Mouse (Mus musculus) embryonic facial prominence, embryonic 12.5 days (tissue): Measurements from ENCODE around the gene Psen1. TPM values are rescaled to one million over a fixed set of nuclear protein-coding genes. Genes with fewer than 3 reads are reported as not detected.
A peak's percentile ranks its signal among the peaks of the same experiment; 100 is the strongest.

Experiments used
- ATAC-seq: fragments of 200-750 bp; cut with Nextera tagmentation; 2 replicates; pipeline ENCODE4 v1.8.0; 2017; ENCODE audit not compliant: insufficient number of reproducible peaks, insufficient read depth, low FRiP score, low TSS enrichment
- H3K27ac ChIP-seq: fragments of 300-500 bp; sonication (generic); 2 replicates; pipeline ENCODE4 v1.5.1; 2016; ENCODE audit warnings: mild to moderate bottlenecking
- H3K27me3 ChIP-seq: fragments of 300-500 bp; sonication (generic); 2 replicates; pipeline ENCODE4 v1.6.1; 2016; ENCODE audit warnings: mild to moderate bottlenecking, moderate library complexity
- H3K36me3 ChIP-seq: fragments of 300-500 bp; sonication (generic); 2 replicates; pipeline ENCODE4 v1.6.1; 2016; ENCODE audit warnings: mild to moderate bottlenecking
- H3K4me1 ChIP-seq: fragments of 300-500 bp; sonication (generic); 2 replicates; pipeline ENCODE4 v1.6.1; 2016
- H3K4me2 ChIP-seq: fragments of 300-500 bp; sonication (generic); replicated peaks from 2 replicates; pipeline ENCODE4 v1.6.1; 2016; ENCODE audit warnings: mild to moderate bottlenecking, moderate library complexity
- H3K4me3 ChIP-seq: fragments of 300-500 bp; sonication (generic); 2 replicates; pipeline ENCODE4 v1.5.1; 2016; ENCODE audit warnings: mild to moderate bottlenecking
- H3K9ac ChIP-seq: fragments of 300-500 bp; sonication (generic); 2 replicates; pipeline ENCODE4 v1.6.1; 2016; ENCODE audit warnings: mild to moderate bottlenecking, moderate library complexity
- H3K9me3 ChIP-seq: fragments of 300-500 bp; sonication (generic); 2 replicates; pipeline ENCODE4 v1.6.1; 2016; ENCODE audit warnings: mild to moderate bottlenecking, moderate library complexity
- WGBS: fragments of 180-500 bp; shearing (Covaris S2); methylation state at CpG from one replicate; pipeline ENCODE4 v1.1.7; 2016; 5-methylcytosine and 5-hydroxymethylcytosine counted together
- polyA plus RNA-seq: library from polyadenylated mRNA; unstranded; fragments of >200 nt; fragmentation: Nextera tagmentation; extraction: Ambion mirVana; gene quantifications from 2 replicates; pipeline ENCODE4 v1.2.1, GENCODE M21; 2016

Psen1 gene
- polyA plus RNA-seq, 1 experiment from 2014 or later, result 64.2 TPM

DNA sequence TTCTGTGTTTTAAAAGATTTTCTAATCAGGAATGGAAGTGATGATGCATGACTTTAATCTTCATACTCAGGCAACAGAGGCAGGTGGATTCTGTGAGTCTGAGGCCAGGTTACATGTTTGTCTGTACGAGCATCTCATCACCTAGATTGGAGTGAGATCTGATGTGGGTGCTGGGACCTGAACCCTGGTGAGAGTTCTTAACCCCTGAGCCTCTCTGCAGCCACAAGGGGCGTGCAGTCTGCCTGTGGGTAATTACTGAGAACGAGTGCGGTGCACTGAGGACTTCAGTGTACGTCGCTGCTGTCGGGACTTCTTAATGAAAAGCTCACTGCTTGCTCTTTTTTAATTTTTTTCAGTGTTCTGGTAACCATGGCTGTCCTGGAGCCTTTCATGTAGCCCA, 13.7 kb downstream of the Psen1 start:
- ATAC-seq, result no peak

DNA sequence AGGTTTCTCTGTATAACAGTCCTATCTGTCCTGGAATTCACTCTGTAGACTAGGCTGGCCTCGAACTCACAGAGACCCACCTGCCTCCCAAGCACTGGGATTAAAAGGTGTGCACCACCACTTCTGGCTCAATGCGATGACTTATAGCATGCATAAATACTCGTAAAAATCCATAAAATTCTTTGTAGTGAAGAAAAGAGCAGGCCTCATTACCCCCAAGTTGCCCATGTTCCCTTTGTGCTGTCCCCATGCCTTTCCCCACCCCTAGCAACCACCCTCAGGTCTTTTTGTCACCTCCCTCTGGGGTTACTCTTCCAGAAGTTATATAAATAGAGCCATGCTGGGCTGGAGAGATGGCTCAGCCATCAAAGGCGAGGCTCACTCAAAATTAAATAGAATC, 14.8 kb downstream of the Psen1 start:
- no peak overlapping the region for H3K4me3 ChIP-seq
- WGBS, result 84% methylated on average over 4 of the region's 4 CpGs
- no peak for ATAC-seq
- no peak overlapping the region for H3K4me2 ChIP-seq
- H3K9me3 ChIP-seq, result no peaks in the 10 kb centered on the region
- H3K4me1 ChIP-seq, result no peaks in the 10 kb centered on the region
- no peak overlapping the region for H3K27ac ChIP-seq
- H3K9ac ChIP-seq, result no peak overlapping the region
- H3K36me3 ChIP-seq, result peaks cover 23% of the 10 kb centered on the region
- no peaks in the 10 kb centered on the region for H3K27me3 ChIP-seq

More for the DNA sequence above, 13.7 kb downstream of the Psen1 start:
- Histone ChIP-seq H3K4me3 (no peak overlapping the region), H3K4me2 (no peak overlapping the region), H3K27me3 (no peaks in the 10 kb centered on the region), H3K9ac (no peak overlapping the region), H3K36me3 (peaks cover 23% of the 10 kb centered on the region), H3K9me3 (no peaks in the 10 kb centered on the region), H3K4me1 (no peaks in the 10 kb centered on the region), H3K27ac (no peak overlapping the region)
- 86% methylated on average over 7 of the region's 7 CpGs for WGBS

DNA sequence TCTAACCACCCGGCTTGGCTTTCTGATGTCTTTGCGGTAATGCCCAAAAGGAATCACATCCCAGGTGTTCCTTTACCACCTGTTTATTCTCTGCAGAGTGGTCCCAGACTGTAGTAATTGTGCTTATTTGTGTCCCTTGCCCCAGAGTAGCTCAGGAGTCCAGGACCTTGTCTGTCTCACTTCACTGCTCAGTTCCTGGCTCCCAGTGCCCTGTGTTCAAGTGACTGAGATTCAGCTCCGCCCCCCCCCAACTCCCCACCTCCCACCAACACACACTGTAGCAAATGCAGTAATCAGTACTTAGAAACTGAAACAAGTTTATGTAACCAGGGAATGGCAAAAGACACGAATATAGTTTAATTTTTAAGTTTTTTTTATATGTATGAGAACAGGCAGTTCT, 19.0 kb downstream of the Psen1 start:
- WGBS, result 89% methylated on average over 4 of the region's 4 CpGs
- ATAC-seq, result no peak
- Histone ChIP-seq H3K27me3 (no peaks in the 10 kb centered on the region), H3K4me1 (no peaks in the 10 kb centered on the region), H3K27ac (no peak overlapping the region), H3K4me3 (no peak overlapping the region), H3K4me2 (no peak overlapping the region), H3K36me3 (peaks cover 13% of the 10 kb centered on the region; the same call in 1 of the 2 replicates), H3K9ac (no peak overlapping the region), H3K9me3 (no peaks in the 10 kb centered on the region)

GRCm38 (mm10) chr12:83708160-83709092, 20.5 kb downstream of the Psen1 start:
- no peak overlapping the region for H3K27ac ChIP-seq
- no peaks in the 10 kb centered on the region for H3K27me3 ChIP-seq
- ATAC-seq, result no peak
- H3K36me3 ChIP-seq, result peaks cover 25% of the 10 kb centered on the region; the same call in 1 of the 2 replicates
- H3K4me2 ChIP-seq, result no peak overlapping the region
- no peaks in the 10 kb centered on the region for H3K9me3 ChIP-seq
- H3K4me3 ChIP-seq, result no peak overlapping the region
- no peak overlapping the region for H3K9ac ChIP-seq
- WGBS, result 89% methylated on average over 7 of the region's 7 CpGs
- H3K4me1 ChIP-seq, result no peaks in the 10 kb centered on the region

GRCm38 (mm10) chr12:83709934-83710333, 22.0 kb downstream of the Psen1 start:
- H3K9ac ChIP-seq, result no peak overlapping the region
- WGBS, result 94% methylated on average over 2 of the region's 2 CpGs
- H3K36me3 ChIP-seq, result peaks cover 27% of the 10 kb centered on the region
- H3K27ac ChIP-seq, result no peak overlapping the region
- H3K4me1 ChIP-seq, result no peaks in the 10 kb centered on the region
- no peaks in the 10 kb centered on the region for H3K27me3 ChIP-seq
- ATAC-seq, result no peak
- no peak overlapping the region for H3K4me3 ChIP-seq
- H3K4me2 ChIP-seq, result no peak overlapping the region
- H3K9me3 ChIP-seq, result no peaks in the 10 kb centered on the region

- H3K27ac ChIP-seq, result no peak overlapping the region
- 51% methylated on average over 2 of the region's 2 CpGs for WGBS
- H3K4me1 ChIP-seq, result no peaks in the 10 kb centered on the region
- H3K36me3 ChIP-seq, result peaks cover 55% of the 10 kb centered on the region
- no peaks in the 10 kb centered on the region for H3K9me3 ChIP-seq
- no peak overlapping the region for H3K9ac ChIP-seq
- no peak overlapping the region for H3K4me2 ChIP-seq
- no peaks in the 10 kb centered on the region for H3K27me3 ChIP-seq
- H3K4me3 ChIP-seq, result no peak overlapping the region
- no peak for ATAC-seq
Observed at GRCm38 (mm10) chr12:83713749-83714148, 25.8 kb downstream of the Psen1 start.

DNA sequence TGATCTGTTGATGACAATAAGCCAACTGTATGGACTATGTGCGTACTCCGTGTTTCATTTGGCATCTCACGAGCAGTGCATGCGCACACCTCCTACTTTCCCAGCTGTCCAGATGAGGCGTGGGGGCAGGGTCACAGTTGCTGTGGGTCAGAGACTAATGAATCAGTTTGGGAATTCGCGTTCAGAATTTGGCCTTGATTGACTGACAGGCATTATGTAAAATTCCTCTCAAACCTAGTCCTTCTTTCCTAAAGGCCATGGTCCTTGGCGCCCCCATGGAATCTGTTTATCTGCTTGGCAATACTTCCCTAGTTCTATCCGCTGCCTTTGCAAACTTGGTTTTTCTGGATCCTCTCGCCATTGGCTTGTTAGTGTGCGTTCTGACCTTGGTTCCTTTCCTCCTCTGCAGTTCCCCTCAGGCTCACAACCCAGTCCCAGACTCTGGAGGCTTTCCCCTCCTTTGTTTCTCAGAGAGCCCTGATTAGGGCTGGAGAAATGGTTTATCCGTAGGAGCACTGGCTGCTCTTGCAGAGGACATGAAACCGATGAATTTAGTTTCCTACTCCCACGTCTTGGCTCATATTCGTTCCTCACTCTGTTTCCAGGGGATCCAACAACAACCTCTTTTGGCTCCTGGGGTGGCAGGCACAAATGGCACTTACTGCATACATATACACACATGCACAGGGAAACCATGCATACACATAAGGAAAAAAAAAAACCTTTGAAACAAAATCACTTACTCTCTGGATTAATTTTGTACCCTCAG, 28.6 kb downstream of the Psen1 start:
- no peak overlapping the region for H3K9ac ChIP-seq
- H3K4me2 ChIP-seq, result no peak overlapping the region
- no peak overlapping the region for H3K4me3 ChIP-seq
- H3K27ac ChIP-seq, result no peak overlapping the region
- no peak for ATAC-seq
- H3K27me3 ChIP-seq, result no peaks in the 10 kb centered on the region
- 91% methylated on average over 15 of the region's 15 CpGs for WGBS
- peaks cover 63% of the 10 kb centered on the region for H3K36me3 ChIP-seq
- no peaks in the 10 kb centered on the region for H3K9me3 ChIP-seq
- peaks cover 7% of the 10 kb centered on the region; the same call in 1 of the 2 replicates for H3K4me1 ChIP-seq

GRCm38 (mm10) chr12:83719431-83719830, 31.5 kb downstream of the Psen1 start:
- Histone ChIP-seq H3K36me3 (peaks cover 62% of the 10 kb centered on the region), H3K9ac (no peak overlapping the region), H3K4me1 (peaks cover 7% of the 10 kb centered on the region; the same call in 1 of the 2 replicates), H3K9me3 (no peaks in the 10 kb centered on the region), H3K4me2 (no peak overlapping the region), H3K27me3 (no peaks in the 10 kb centered on the region), H3K4me3 (no peak overlapping the region), H3K27ac (no peak overlapping the region)
- no peak for ATAC-seq
- WGBS, result 96% methylated on average over 1 of the region's 1 CpGs

DNA sequence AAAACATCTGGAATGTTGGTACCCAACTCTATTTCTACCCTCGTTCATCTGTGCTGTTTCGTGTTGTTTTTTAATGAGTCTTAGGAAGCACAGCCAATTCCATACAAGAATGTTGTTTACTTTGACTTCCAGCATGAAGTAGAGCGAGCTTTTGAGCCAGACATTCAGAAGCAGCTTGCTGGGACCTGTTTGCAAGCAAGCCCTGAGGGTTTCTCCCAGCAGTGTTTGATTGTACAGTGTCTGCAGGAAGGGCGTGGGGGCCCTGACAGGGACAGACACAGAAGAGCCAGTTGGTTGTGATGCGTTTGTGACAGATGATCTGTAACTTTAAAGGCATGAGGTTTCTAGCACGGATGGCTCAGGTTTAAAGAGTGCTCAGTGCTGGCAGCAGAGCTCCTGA, 33.3 kb downstream of the Psen1 start:
- Histone ChIP-seq H3K4me3 (no peak overlapping the region), H3K4me1 (peaks cover 7% of the 10 kb centered on the region; the same call in 1 of the 2 replicates), H3K27me3 (no peaks in the 10 kb centered on the region), H3K36me3 (peaks cover 61% of the 10 kb centered on the region), H3K9me3 (no peaks in the 10 kb centered on the region), H3K4me2 (no peak overlapping the region), H3K9ac (no peak overlapping the region), H3K27ac (peak overlapping the region; percentile 77)
- ATAC-seq, result 0 out of 2 replicates have a peak, but pooled peaks have one; percentile 47
- WGBS, result 51% methylated on average over 6 of the region's 6 CpGs

GRCm38 (mm10) chr12:83723037-83723436, 35.1 kb downstream of the Psen1 start:
- peaks cover 57% of the 10 kb centered on the region for H3K36me3 ChIP-seq
- WGBS, result 62% methylated on average over 3 of the region's 3 CpGs
- no peak overlapping the region for H3K4me3 ChIP-seq
- no peak for ATAC-seq
- peaks cover 7% of the 10 kb centered on the region; the same call in 1 of the 2 replicates for H3K4me1 ChIP-seq
- H3K4me2 ChIP-seq, result no peak overlapping the region
- no peak overlapping the region for H3K9ac ChIP-seq
- H3K27ac ChIP-seq, result no peak overlapping the region
- no peaks in the 10 kb centered on the region for H3K9me3 ChIP-seq
- no peaks in the 10 kb centered on the region for H3K27me3 ChIP-seq

GRCm38 (mm10) chr12:83726510-83727308, 38.8 kb downstream of the Psen1 start:
- no peak for ATAC-seq
- peaks cover 80% of the 10 kb centered on the region for H3K36me3 ChIP-seq

More at GRCm38 (mm10) chr12:83726510-83727308, 38.8 kb downstream of the Psen1 start:
- Histone ChIP-seq H3K9me3 (no peaks in the 10 kb centered on the region), H3K27me3 (no peaks in the 10 kb centered on the region), H3K27ac (no peak overlapping the region), H3K4me1 (no peaks in the 10 kb centered on the region), H3K4me3 (no peak overlapping the region), H3K9ac (no peak overlapping the region), H3K4me2 (no peak overlapping the region)
- WGBS, result 90% methylated on average over 12 of the region's 12 CpGs
